Mouse (Mus musculus) cerebellum, adult (tissue): ENCODE measurements around the gene Gemin6.
"Not testable (repeated sequence)": the region's sequence is repeated elsewhere in the genome, so short reads cannot be mapped to it uniquely, and the experiment has no call there.

ENCODE experiments used
- ATAC-seq: cut with Nextera tagmentation; 2 replicates; pipeline ENCODE4 v1.9.2; 2017; ENCODE audit warnings: mild to moderate bottlenecking, moderate library complexity, mixed read lengths; ENCODE audit not compliant: insufficient number of reproducible peaks, low FRiP score, low TSS enrichment

The Gemin6 gene

DNA sequence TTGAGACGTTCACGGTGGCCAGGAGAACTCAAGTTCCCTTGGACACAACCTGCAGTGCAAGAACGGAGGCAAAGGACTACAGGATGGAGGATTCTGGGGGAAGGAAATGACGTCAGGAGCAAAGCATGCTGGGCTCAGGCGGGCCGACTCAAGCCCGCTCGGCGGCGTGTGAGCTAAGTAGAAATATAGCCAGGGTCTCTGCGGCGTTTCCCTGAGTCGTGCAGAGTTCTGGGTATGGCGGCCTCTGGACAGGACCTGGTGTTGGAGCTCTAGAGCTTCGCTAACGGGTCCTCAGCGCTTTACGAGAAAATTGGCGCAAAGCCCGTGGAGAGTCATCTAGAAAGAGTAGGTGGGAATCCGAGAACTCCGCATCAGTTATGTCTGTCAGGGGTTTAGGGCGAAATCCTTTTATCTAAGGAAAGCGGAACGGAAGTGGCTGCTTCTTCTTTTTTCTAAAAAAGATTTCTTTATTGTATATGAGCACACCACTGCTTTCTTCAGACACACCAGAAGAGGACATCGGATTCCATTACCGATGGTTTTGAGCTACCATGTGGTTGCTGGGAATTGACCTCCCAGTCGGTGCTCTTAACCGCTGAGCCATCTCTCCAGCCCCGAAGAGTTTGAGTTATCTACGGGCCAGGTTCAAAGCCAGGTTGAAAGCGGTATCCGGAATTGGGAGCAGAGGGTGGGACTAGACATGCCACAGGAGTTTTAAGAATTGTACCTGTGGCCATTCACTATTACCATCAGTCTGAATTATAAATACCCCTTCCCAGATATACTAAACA lies at the start of gene Gemin6:
Gene Gemin6, plus strand, starts transcription at position 116 of the 791 bp plus-strand sequence.
- ATAC-seq, result peak; percentile 99

DNA sequence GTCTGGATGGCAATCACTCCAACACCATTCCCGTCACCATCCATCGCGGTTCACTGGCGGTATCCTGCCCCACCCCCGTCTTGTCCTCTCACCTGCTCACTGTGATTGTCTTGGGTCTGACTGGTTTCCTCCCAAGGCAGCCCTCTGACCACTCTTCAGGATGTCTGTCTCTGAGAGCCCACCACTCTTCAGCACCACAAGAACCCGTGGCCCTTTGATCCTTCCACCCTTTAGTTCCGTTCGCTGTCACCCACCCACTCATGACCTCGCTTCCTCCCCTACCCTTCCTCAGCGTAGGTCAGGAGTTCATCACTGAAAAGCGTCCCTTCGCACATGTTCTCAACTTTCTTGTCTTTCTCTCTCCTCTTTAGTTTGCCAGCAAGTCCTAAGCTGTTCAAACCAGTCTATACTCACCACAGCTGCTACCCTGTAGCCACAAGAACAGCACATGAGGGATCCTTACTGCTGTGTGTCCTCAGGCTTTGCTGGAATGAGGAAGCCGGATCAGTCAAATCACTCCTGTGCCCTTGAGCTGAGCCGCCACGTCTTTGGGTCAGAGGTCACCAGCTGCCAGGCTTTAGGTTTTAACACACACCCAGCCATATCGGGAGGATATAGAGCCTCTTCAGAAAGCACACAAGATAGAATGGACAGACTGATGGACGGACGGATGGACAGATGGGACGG lies 49.4 kb upstream of the Gemin6 start:
- no peak for ATAC-seq

DNA sequence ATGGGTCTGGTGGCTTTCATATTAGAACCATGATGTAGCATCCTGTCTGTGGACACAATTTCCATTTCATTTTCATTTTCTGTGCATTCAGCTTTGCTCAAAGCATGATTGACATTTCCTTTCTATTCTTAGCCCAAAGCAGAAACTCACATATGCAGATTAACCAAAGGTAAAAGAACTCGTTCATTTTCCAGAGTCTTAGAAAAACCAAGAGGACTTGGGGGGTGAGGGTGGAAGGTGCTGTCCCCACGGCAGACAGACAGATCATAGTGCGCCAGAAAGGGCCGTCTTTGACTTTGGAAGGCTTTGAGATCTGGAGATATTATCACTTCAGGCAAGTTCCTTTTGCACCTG lies 48.9 kb upstream of the Gemin6 start:
- ATAC-seq, result no peak

DNA sequence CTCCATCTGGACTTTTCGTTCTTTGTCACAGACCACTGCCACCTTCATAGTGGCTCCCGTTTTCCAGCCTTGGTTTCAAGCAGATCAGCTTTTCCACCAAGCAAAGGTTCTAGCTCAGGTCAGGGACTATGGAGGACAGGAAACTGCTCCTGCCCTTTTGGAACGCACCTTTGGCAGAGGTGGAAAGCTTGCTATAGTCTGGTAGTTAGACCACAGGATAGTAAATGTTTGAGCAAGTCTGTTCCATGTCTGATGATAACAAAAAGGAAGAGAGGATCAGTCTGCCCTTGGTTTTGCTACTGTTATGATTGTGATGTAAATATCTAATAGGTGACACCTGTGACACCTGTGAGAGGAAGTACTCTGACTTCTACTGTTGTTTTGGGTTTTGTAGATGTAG lies 48.3 kb upstream of the Gemin6 start:
- ATAC-seq, result no peak

DNA sequence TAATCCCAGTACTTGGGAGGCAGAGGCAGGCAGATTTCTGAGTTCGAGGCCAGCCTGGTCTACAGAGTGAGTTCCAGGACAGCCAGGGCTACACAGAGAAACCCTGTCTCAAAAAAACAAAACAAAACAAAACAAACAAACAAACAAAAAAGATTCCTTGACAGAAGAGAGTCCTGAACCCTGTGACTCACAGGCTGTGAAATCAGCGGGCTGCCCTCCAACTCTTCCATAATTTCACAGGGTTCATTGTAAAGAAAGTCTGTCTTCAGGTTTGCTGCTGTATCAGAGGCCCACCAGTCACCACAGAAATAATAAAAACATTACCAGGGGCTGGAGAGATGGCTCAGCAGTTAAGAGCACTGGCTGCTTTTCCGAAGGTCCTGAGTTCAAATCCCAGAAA lies 45.4 kb upstream of the Gemin6 start:
- ATAC-seq, result not testable (repeated sequence)

DNA sequence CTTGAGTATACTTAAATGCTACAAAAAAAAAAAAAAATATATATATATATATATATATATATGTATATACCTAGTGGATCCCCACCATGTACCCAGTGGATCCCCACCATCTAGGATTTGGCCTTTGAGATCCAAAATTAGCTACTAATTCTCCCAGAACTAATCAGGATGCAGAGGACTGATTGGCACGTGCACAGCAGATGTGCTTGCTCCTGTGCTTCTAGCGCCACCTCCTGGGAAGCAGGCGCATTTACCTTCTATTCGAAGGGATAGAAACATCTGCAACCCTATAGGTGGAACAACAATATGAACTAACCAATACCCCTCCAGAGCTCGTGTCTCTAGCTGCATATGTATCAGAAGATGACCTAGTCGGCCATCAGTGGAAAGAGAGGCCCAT lies 44.3 kb upstream of the Gemin6 start:
- peak; percentile 61 for ATAC-seq

DNA sequence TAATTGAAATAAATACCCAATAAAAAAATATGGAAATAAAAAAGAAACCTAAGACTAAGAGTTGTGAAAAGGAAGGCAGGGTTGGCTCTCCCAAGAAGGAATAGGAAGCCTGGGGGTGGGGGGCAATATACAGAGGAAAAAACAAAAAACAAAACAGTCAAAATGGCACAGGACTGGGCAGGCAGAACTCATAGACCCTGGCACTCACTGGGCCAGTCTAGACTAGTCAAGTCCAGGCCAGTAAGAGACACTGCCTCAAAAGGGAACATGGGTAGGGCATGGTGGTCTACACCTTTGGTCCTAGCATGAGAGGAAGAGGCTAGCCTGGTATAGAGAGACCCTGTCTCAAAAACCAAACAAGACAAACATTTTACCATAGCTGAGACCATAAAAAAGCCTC lies 43.8 kb upstream of the Gemin6 start:
- ATAC-seq, result no peak

DNA sequence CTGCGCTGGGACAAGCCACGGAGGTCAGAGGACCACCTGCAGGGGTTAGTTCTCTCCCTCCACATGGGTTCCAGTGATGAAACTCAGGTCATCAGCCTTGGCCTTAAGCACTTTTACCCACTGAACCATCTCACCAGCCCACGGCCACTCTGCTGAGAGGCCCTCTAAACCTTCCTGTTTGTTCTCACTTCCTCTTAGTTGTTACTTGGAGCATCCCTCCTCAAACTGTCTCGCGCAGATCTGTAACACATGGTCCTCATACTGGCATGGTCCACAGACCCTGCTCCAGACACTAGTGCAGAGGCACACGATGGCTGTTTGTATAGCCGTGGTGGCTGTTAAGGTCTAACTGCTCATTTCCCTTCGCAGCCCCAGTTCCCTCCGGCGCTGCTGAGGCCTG lies 40.6 kb upstream of the Gemin6 start:
- no peak for ATAC-seq

DNA sequence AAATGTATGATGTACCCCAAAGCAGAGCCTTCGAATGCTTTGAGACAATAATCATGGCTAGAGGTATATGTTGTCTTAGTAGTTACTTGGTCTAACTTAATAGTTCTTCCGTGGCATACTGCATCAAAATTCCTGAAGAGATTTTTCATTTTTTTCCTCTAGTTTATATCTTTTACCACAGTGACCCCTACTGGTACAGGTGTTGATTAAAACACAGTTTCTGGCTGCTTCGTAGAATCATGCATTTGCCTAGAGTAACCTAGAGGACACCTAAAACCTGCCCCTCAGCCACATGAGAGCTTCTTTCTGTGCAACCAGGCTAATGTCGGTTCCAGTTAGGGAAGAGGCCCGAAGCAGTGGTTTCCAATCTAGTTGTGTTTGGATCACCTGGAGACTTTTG lies 31.2 kb upstream of the Gemin6 start:
- ATAC-seq, result no peak

DNA sequence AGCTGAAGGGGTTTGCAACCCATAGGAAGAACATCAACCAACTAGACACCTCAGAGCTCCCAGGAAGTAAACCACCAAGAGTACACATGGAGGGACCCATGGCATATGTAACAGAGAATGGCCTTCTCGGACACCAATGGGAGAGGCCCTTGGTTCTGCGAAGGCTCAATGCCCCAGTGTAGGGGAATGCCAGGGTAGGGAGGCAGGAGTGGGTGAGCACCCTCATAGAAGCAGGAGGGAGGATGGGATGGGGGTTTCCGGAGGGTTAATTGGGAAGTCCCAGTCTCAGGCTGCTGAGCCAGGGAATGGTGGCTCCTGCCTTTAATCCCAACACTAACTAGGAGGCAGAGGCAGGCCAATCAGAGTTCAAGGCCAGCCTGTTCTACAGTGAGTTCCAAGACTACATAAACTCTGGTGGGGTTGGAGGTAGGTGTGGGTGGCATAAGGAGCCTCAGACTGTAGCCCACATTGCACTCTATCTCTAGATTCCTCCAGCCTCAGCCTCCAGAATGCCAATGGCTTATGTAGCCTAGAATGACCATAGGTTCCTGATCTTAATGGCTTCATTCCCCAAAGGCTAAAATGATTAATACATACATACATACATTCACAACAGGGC lies 25.0 kb upstream of the Gemin6 start:
- no peak for ATAC-seq

DNA sequence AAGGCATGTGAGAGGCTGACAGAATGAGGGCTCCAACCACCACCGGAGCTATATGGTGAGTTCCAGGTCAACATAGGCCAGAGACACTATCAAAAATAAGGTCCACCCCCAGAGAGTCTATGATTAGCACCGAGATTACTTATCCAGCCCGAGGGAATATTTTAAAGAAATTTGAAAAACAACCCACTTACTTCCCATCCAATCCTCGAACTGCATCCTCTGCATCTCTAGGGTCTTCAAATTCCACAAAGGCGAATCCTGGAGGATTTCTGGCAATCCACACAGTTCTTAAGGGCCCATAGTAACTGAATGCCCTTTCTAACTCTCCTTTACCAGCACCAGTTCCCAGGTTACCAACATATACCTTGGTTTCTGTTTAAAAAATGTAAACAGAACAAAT lies 18.6 kb upstream of the Gemin6 start:
- no peak for ATAC-seq

DNA sequence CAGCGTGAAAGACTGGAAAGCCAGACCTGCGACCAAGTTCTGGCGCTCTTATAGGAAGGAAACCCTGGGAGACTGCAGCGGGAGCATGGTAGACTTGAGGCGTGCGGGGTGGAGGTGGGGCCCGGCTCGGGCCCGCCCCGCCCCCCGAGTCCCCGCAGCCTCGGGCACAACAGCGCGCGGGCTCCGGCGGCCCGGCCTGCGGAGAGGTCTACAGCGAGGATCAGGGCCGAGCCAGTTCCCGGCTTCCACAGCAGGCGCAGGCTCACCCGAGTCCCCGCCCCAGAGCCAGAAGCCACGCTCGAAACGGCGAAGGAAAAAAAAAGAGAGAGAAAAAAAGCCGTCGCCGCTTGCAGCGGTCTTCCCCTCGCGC lies 18.0 kb upstream of the Gemin6 start:
- ATAC-seq, result peak; percentile 45

DNA sequence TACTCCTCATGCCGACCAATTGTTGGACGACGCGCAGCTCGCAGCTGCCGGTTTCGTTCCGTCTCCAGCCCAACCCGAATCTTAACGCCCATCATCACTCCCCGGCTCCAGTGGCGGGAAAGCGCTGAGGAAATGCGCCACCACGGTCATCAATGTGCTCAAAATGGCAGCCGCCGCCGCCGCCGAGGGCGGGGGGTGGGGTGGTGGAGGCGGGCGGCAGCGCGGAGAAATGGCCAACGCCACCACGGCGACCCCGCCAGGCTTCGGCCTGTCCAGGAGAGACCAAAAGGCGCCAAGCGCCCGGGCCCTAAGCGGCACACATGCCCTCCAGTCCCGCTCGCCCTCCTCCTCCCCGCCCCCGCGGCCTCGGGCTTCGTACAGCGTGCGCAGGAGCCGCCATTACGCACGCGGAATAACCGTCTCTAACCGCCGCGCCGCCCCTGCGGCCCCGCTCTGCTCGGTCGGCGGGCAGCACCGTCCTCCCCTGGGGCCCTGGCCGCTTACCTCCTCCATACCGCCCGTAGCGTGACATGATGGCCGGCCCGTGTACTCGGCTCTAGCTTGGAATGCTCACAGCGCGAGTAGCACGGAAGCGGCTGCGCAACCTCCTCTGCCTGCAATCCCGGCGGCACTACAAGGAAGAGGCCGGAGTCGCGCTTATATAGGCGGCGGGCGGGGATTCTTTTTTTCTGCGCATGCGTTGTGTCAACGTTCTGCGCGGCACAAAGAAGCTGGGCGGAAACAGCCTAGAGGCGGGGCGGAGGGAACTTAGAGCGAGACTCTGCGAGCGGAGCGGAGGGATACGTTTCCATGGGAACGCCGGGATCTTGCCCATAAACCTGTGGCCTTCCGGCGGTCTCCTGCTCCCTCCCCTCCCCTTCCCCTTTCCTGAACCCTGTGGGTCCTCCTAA lies 17.3 kb upstream of the Gemin6 start, which contains the start of the genes Srsf7 and Ttc39d:
Gene Srsf7, minus strand, starts transcription at position 637 of the 911 bp plus-strand sequence.
Gene Ttc39d, plus strand, starts transcription at position 790 of the 911 bp plus-strand sequence.
- peak; percentile 90 for ATAC-seq

DNA sequence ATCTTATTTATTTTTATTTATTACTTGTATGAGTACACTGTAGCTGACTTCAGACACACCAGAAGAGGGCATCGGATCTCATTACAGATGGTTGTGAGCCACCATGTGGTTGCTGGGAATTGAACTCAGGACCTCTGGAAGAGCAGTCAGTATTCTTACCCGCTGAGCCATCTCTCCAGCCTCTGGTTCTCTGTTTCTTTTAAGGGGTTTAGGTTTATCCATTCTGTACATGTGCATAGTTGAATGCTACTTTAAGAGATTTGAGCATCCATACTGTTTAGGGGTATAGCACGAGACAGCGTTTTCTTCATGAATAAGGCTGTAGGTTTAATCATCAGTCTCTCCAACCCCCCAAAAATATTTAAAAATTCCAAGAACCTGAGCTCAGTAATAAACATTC lies 10.2 kb upstream of the Gemin6 start:
- not testable (repeated sequence) for ATAC-seq

DNA sequence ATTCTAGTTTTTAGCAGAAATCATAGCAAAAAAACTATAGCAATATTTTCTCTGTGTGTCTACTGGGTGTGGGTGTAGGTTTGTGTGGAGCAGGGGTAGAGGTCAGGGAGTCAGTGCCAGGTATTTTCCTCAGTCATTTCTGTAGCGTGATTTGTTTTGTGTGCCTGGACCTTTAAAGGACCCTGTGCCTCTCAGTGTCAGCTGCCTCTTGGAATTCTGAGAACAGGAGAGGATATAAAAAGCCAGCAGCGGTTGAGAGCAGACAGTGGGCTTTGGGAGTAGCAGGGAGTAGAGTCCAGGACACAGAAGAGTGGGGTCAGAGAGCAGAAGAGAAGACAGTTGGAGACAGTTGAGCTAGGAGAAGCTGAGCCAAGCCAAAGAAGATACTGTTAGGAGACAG lies 4.1 kb upstream of the Gemin6 start:
- ATAC-seq, result no peak

DNA sequence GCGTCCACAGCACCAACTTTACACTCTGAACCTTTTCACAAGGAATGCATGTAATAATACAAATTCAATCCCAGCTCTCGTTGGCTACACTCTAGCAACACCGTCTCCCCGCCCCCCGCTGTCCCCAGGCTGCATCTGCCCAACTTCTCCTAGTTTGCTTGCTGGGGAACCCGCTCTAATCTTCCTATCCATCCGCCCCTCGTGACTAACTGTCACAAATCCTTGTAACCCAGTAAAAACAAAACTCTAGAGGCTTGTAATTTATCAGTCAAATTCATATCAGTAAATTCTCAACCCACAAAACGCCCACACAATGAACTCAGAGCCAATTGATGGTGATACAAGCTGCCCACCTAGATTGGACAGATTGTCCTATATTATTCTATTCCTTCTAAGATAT lies 3.0 kb upstream of the Gemin6 start:
- no peak for ATAC-seq

DNA sequence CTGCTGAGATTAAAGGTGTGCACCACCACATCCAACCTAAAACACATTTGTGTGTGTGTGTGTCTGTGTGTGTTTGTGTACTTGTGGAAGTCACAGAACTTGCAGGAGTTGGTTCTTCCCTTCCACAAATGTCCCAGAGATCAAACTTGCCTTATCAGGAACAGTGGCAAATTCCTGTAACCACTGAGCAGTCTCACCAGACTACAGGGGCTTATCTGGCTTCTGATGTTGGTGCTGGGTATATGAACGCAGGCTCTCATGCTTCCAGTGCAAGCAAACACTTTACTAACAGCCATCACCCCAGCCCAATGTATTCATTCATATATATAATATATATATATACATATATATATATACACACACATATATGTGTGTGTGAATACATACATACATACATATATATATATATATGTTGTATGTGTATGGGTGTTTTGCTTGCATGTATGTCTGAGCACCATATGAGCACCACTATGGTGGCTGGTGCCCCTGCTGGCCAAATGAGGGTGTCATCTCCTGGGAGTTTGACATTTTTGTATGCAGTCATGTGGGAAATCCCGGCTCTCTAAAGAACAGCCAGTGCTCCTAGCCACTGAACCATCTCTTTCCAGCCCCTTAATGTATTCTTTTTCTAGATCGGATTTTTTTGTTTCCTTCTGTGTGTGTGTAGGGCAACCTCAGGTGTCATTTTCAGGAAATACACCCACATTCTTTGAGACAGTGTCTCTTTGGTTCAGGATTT lies 2.2 kb upstream of the Gemin6 start:
- ATAC-seq, result no peak

DNA sequence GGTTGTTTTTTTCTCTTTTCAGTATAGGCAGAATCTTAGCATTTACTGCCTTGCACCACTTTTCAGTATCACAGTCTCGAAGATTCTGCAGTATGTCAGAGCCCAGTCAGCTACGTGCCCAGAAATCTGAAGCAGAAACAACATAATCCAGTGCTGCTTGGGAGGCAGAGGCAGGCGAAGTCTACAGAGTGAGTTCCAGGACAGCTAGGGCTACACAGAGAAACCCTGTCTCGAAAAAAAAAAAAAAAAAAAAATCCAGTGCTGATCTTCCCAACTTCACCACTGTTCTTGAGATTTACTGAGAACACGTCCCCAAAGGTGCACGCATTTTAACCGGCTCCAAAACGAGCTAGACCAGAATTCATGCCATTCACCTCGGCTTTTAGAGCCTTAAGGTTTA lies 412 bp upstream of the Gemin6 start:
- peak; percentile 55; the same call in 1 of the 2 replicates for ATAC-seq

DNA sequence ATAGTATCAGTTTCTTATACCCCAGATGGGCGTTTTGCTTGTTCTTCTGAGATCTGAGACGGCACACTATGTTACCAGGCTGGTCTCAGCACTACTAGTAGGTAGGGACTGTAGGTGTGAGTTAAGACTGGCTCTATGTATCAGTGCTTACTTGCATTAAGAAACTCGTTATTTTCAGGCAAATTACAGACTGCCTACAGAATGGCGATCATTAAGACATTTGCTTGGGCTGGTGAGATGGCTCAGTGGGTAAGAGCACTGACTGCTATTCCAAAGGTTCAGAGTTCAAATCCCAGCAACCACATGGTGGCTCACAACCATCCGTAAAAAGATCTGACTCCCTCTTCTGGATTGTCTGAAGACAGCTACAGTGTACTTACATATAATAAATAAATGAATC lies 901 bp downstream of the Gemin6 start:
- not testable (repeated sequence) for ATAC-seq

DNA sequence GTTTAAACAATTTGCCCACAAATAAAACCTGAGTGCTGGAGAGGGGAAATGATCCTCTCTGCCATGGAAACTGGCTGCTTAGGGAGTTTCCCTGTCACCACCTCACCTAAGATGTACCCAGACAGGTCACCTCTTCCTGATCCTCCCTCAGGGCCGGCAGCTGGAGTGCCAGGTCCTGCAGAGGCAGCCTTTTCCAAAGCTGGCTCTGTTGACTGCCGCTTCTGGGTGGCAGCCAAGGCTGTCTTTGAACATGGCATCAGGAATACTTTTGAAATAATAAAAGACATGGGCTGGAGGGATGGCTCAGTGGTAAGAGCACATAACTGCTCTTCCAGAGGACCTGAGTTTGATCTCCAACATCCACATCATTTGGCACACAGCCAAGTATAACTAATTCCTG lies 5.2 kb downstream of the Gemin6 start:
- no peak for ATAC-seq
